Mouse (Mus musculus): ENCODE measurements around the gene Glycam1.

Glycam1 gene

GRCm38 (mm10) chr15:103519386-103520378, 45.2 kb downstream of the Glycam1 start:
- no peak for DNase-seq (ENCODE audit: extremely low spot score, low read depth, low spot score)

GRCm38 (mm10) chr15:103518600-103519385, 46.1 kb downstream of the Glycam1 start:
- DNase-seq (ENCODE audit: extremely low spot score, low read depth, low spot score), result no peak

GRCm38 (mm10) chr15:103514914-103515313, 50.0 kb downstream of the Glycam1 start:
- DNase-seq (ENCODE audit: extremely low spot score, low read depth, low spot score), result no peak

GRCm38 (mm10) chr15:103514119-103514518, 50.8 kb downstream of the Glycam1 start:
- DNase-seq (ENCODE audit: extremely low spot score, low read depth, low spot score), result peak; percentile 58

GRCm38 (mm10) chr15:103513621-103514031, 51.3 kb downstream of the Glycam1 start:
- no peak for DNase-seq (ENCODE audit: extremely low spot score, low read depth, low spot score)

Data from hindlimb bud, embryonic 11.5 days (tissue).